Mouse (Mus musculus) liver, embryonic 14.5 days (tissue): Measurements from ENCODE around the gene Nrxn3. TPM values are rescaled to one million over a fixed set of nuclear protein-coding genes. Genes with fewer than 3 reads are reported as not detected.

Source experiments
- ATAC-seq: fragments of 200-750 bp; cut with Nextera tagmentation; 2 replicates; pipeline ENCODE4 v1.8.0; 2017; ENCODE audit warnings: moderate number of reproducible peaks, mild to moderate bottlenecking, moderate library complexity; ENCODE audit not compliant: insufficient read depth
- DNase-seq, 3 experiments: peaks; one replicate each; pipeline ENCODE4 v3.0.0-alpha.2; 2012 to 2013; ENCODE audit warnings: low read depth in 3 of 3, low spot score in 3 of 3
- H3K27ac ChIP-seq: fragments of 300-500 bp; sonication (generic); 2 replicates; pipeline ENCODE4 v1.5.1; 2014; ENCODE audit warnings: moderate library complexity, mild to moderate bottlenecking, control low read depth, inconsistent platforms
- H3K27me3 ChIP-seq: fragments of 300-500 bp; sonication (generic); 2 replicates; pipeline ENCODE4 v1.6.1; 2014; ENCODE audit warnings: mild to moderate bottlenecking, low read length, moderate library complexity; ENCODE audit not compliant: control insufficient read depth, insufficient read depth
- H3K36me3 ChIP-seq: fragments of 300-500 bp; sonication (generic); replicated peaks from 2 replicates; pipeline ENCODE4 v1.6.1; 2014; ENCODE audit warnings: low read depth; ENCODE audit not compliant: control insufficient read depth, insufficient read depth
- H3K4me1 ChIP-seq, 2 experiments: fragments of 200-500 bp in 1 of 2; fragments of 300-500 bp in 1 of 2; sonication (generic) in 1 of 2; replicated peaks; 2 replicates each; pipeline ENCODE4 v1.6.1; 2012 to 2014; ENCODE audit warnings: antibody characterized with exemption in 1 of 2, inconsistent platforms in 1 of 2, low read length in 1 of 2; ENCODE audit not compliant: control insufficient read depth in 2 of 2, insufficient read depth in 2 of 2
- H3K4me2 ChIP-seq: fragments of 300-500 bp; sonication (generic); 2 replicates; pipeline ENCODE4 v1.6.1; 2014; ENCODE audit warnings: low read depth, mild to moderate bottlenecking, control low read depth, moderate library complexity
- H3K4me3 ChIP-seq, 2 experiments: fragments of 200-500 bp in 1 of 2; fragments of 300-500 bp in 1 of 2; sonication (generic) in 1 of 2; 2 replicates each; pipeline ENCODE4 v1.5.1; 2012 to 2014; ENCODE audit warnings: low read depth in 2 of 2, low read length in 2 of 2, mild to moderate bottlenecking in 2 of 2, control low read depth in 1 of 2, inconsistent platforms in 1 of 2, moderate library complexity in 1 of 2; ENCODE audit not compliant: insufficient read depth in 1 of 2
- H3K9ac ChIP-seq: fragments of 300-500 bp; sonication (generic); replicated peaks from 2 replicates; pipeline ENCODE4 v1.6.1; 2014; ENCODE audit warnings: mild to moderate bottlenecking, control low read depth, moderate library complexity
- H3K9me3 ChIP-seq: fragments of 300-500 bp; sonication (generic); 2 replicates; pipeline ENCODE4 v1.6.1; 2016; ENCODE audit warnings: low read length, mixed read lengths; ENCODE audit not compliant: control insufficient read depth
- CTCF ChIP-seq: IDR thresholded peaks from 2 replicates; pipeline ENCODE4 v1.5.1; 2016; ENCODE audit warnings: antibody characterized with exemption, low read depth, control low read depth
- EP300 ChIP-seq: IDR thresholded peaks from 2 replicates; pipeline ENCODE4 v1.6.1; 2016; ENCODE audit warnings: antibody characterized with exemption, low read depth
- WGBS: fragments of 180-500 bp; shearing (Covaris S2); extraction: QIAGEN DNeasy Blood & Tissue Kit; methylation state at CpG from one replicate; pipeline ENCODE4 v1.1.7; 2014; ENCODE audit not compliant: insufficient replicate concordance; 5-methylcytosine and 5-hydroxymethylcytosine counted together
- polyA plus RNA-seq, 2 experiments: library from polyadenylated mRNA; depleted of rRNA in 1 of 2; stranded (reverse) in 1 of 2; unstranded in 1 of 2; fragments of >200 nt; fragmentation: Nextera tagmentation in 1 of 2; extraction: Ambion mirVana in 1 of 2; gene quantifications; 2 replicates each; pipeline versions ENCODE4 v1.2.1 to v1.2.3; 2012 to 2014

Nrxn3 gene
- polyA plus RNA-seq, 2 experiments, result 0.12 to 0.38 TPM

DNA sequence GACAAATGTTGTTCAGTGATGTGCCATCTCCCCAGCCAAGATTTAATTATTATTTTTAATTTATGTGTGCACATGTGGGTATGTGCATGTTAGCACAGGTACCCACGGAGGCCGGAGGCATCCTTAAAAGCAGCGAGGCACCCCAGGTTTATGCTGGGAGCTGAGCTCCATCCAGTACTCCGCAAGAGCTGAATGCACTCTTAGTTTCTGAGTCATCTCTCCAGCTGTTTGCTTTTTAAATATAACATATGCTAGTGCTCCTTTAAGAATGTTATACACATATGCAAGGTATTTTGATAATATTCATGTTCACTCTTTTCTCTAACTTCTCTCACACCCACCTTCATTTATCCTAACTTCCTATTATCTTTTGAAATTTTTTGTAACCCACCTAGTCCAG lies 271.1 kb downstream of the Nrxn3 start:
- DNase-seq, result no peak
- H3K36me3 ChIP-seq, result no peaks in the 10 kb centered on the region
- H3K4me2 ChIP-seq, result no peak overlapping the region
- WGBS, result 73% methylated on average over 4 of the region's 4 CpGs
- H3K27ac ChIP-seq, result no peak overlapping the region
- no peaks in the 10 kb centered on the region for H3K9me3 ChIP-seq
- TF ChIP-seq CTCF, result no peak
- no peak for TF ChIP-seq EP300
- H3K27me3 ChIP-seq, result no peaks in the 10 kb centered on the region
- H3K9ac ChIP-seq, result no peak overlapping the region
- ATAC-seq, result no peak
- H3K4me1 ChIP-seq, result peaks cover 0 to 3% of the 10 kb centered on the region in 2 experiments; a peak in 2 of 4 replicates
- no peak overlapping the region for H3K4me3 ChIP-seq

DNA sequence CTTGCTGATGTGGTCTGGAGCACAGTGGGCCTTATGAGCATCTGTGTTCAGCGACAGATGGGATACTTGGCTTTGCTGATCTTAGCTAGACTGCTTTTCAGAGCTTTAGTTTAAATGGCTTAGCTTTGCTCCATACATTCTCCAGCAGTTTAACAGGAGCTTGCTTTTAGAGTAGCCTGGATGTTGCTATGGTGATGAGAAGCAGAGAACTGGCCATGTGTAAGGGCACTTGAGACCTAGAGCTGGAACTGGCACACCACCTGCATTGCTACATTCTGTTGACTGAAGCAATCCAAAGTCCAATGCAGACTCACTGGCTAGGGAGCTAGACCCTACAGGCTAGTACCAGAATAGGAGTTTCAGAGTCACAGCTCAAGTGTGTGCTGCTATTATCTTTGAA lies 293.8 kb downstream of the Nrxn3 start:
- DNase-seq (no peak), ATAC-seq (0 out of 2 replicates have a peak, but pooled peaks have one; percentile 18)
- Histone ChIP-seq H3K27ac (no peak overlapping the region), H3K4me3 (no peak overlapping the region), H3K36me3 (no peaks in the 10 kb centered on the region), H3K27me3 (no peaks in the 10 kb centered on the region), H3K9me3 (no peaks in the 10 kb centered on the region), H3K4me1 (no peaks in the 10 kb centered on the region), H3K4me2 (no peak overlapping the region), H3K9ac (no peak overlapping the region)
- TF ChIP-seq EP300, result no peak
- TF ChIP-seq CTCF, result no peak
- WGBS, result 54% methylated on average over 1 of the region's 1 CpGs

DNA sequence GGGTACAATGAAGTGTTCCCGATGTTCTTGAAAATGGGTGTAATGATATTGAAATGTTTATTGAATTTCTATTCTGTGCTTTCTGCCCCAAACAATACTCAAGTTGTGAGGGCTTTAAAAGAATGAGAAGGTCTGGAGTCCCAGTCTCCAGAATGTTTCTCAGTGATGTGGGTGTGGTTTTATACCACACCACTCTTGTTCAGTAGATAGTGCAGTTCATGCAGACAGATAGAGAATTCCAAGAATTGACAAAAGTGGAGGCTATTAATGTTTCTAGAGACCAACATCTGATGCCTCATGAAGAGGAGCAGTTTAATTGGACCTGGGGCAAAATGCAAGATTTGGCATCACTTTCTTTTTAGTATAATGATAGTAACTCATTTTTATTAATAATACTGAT lies 302.5 kb downstream of the Nrxn3 start:
- Histone ChIP-seq H3K27ac (no peak overlapping the region), H3K9ac (no peak overlapping the region), H3K4me1 (no peaks in the 10 kb centered on the region), H3K4me2 (no peak overlapping the region), H3K4me3 (no peak overlapping the region), H3K36me3 (no peaks in the 10 kb centered on the region), H3K27me3 (no peaks in the 10 kb centered on the region), H3K9me3 (no peaks in the 10 kb centered on the region)
- no peak for TF ChIP-seq EP300
- TF ChIP-seq CTCF, result no peak
- ATAC-seq (peak; percentile 71; the same call in 1 of the 2 replicates), DNase-seq (peak in 1 of 3 experiments; percentile 18)
- 82% methylated on average over 1 of the region's 1 CpGs for WGBS

DNA sequence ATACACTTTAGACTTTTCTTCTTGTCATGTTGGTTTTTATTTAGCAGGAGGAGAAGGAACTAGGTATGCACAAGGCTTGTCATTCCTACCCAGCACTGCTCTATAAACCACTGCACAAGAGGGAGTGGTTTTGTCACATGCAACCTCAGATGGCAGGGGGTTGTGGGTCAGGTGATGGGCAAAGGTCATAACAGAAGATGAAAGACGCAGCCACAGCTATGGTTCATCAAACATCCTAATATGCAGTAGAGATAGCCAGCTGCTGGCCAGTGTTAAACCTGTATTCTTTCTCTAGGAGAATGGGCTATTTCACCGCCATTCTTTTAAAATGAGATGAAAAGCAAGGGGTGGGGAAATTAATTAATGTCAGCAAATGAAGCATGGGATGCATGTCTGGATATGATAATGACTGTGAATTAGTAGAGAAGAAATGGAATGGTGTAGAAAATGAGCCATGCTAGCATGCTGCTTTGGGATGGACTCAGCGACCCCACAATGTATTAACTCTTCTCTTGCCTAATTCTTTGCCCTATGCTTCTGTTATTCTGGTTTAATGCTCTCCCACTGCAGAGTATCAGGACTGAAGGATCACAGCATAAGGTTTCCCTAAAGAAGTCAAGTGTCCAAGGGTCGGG lies 313.4 kb downstream of the Nrxn3 start:
- no peak for TF ChIP-seq EP300
- no peak for TF ChIP-seq CTCF
- 47% methylated on average over 4 of the region's 4 CpGs for WGBS
- Histone ChIP-seq H3K4me1 (no peaks in the 10 kb centered on the region), H3K4me2 (no peak overlapping the region), H3K27me3 (no peaks in the 10 kb centered on the region), H3K27ac (no peak overlapping the region), H3K9me3 (no peaks in the 10 kb centered on the region), H3K36me3 (no peaks in the 10 kb centered on the region), H3K4me3 (no peak overlapping the region), H3K9ac (no peak overlapping the region)
- DNase-seq (no peak), ATAC-seq (no peak)

DNA sequence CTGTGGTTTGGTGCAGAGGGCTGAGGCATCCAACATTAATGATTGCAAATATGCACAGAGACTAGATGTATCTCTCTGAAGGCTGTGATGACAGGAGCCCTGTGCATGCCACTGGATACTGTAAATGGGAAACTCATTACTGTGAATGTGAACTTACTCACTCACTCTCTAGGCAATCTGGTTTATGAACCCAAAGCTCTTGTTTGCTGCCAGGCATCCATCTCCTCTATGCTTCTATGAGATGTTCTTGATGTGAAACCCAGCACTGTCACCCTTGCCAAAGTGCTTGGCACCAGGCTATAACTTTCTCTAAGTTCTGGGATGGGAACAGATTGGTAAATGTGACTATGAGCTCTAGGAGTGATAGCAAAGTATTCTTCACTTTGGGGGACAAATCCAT lies 317.5 kb downstream of the Nrxn3 start:
- ATAC-seq (no peak), DNase-seq (no peak)
- Histone ChIP-seq H3K27ac (no peak overlapping the region), H3K4me3 (no peak overlapping the region), H3K27me3 (no peaks in the 10 kb centered on the region), H3K9ac (no peak overlapping the region), H3K36me3 (no peaks in the 10 kb centered on the region), H3K4me2 (no peak overlapping the region), H3K9me3 (no peaks in the 10 kb centered on the region), H3K4me1 (no peaks in the 10 kb centered on the region)
- TF ChIP-seq CTCF, result no peak
- TF ChIP-seq EP300, result no peak
